Mouse (Mus musculus) erythroblast, embryonic 14.5 days (primary cell): ENCODE data around the gene Sorbs2.

Experiments used
- GATA1 ChIP-seq: IDR thresholded peaks from 2 replicates; pipeline ENCODE4 v1.6.1; 2012; ENCODE audit warnings: low read length, inconsistent platforms, mixed read lengths
- TAL1 ChIP-seq: IDR thresholded peaks from 3 replicates; pipeline ENCODE4 v1.6.1; 2012; ENCODE audit warnings: low read length, inconsistent platforms, mixed read lengths

- TF ChIP-seq TAL1 (no peak), GATA1 (no peak)
Measured at GRCm38 (mm10) chr8:45611320-45611719, 103.7 kb downstream of the Sorbs2 start.
